Mouse (Mus musculus): ENCODE measurements around the gene Yipf1. TPM values are rescaled to one million over a fixed set of nuclear protein-coding genes. Genes with fewer than 3 reads are reported as not detected.
"Not testable (repeated sequence)": the region's sequence is repeated elsewhere in the genome, so short reads cannot be mapped to it uniquely, and the experiment has no call there.

Gene Yipf1
- total RNA-seq, 2 experiments from 2014 or later: 49.9 to 53.6 TPM

- no peak for DNase-seq (ENCODE audit: low spot score in 2 of 2)
Observed at GRCm38 (mm10) chr4:107321041-107321440, 6.9 kb downstream of the Yipf1 start.

DNA sequence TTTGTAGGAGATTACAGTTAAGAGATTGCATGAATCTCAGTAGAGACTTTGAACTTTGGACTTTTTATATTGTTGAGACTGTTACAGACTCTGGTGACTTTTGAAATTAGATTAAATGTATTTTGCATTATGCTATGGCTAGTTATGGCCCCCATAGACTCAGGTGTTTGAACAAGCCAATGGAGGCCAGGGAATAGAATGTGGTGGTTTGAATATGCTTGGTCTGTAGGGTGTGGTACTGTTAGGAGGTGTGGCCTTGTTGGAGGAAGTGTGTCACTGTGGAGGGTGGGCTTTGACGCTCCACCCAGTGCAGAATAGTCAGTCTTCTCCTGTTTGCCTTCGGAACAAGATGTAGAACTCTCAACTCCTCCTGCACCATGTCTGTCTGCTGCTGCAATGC is 8.9 kb downstream of the Yipf1 start:
- no peak for DNase-seq (ENCODE audit: low spot score in 2 of 2)

- no peak for DNase-seq (ENCODE audit: low spot score in 2 of 2)
Observed at GRCm38 (mm10) chr4:107328530-107328929, 14.4 kb downstream of the Yipf1 start.

- no peak for DNase-seq (ENCODE audit: low spot score in 2 of 2)
Observed at GRCm38 (mm10) chr4:107333514-107333913, 19.4 kb downstream of the Yipf1 start.

DNA sequence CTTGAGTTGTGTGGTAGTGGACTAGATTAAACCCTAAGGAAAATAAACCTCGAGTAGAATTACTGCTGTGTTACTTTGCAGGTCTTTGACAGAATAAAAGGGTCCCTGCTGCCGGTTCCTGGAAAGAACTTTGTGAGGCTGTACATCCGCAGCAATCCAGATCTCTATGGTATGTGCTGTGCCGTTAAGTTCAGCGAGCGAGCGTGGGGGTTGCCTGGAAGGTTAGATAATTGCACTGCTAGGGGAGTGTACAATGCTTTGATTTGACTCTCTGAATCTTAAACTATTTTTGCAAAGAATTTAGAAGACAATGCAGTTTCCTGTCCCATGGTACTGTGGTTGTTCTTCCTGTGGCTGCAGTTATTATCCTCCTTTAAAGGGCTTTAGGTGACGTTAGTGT is 22.2 kb downstream of the Yipf1 start:
- no peak for DNase-seq (ENCODE audit: low spot score in 2 of 2)

DNA sequence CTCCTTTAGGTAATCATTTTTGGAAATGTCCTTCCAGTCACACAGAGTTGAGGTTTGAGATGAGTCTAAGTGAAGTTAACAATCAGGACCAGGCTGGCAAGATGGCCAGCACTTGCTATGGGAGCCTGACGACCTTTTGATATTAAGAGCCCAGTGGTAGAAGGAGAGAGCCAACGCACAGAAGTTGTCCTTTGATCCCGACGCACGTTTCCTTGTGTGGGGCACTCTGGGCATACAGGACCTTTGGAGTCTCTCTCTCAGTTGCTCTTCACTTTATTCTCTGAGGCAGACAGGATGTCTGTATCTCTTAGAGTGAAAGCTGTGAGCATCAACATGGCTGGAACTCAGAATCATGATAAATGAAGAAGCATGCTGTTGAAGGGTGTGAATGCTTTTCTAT is 23.3 kb downstream of the Yipf1 start:
- no peak for DNase-seq (ENCODE audit: low spot score in 2 of 2)

DNA sequence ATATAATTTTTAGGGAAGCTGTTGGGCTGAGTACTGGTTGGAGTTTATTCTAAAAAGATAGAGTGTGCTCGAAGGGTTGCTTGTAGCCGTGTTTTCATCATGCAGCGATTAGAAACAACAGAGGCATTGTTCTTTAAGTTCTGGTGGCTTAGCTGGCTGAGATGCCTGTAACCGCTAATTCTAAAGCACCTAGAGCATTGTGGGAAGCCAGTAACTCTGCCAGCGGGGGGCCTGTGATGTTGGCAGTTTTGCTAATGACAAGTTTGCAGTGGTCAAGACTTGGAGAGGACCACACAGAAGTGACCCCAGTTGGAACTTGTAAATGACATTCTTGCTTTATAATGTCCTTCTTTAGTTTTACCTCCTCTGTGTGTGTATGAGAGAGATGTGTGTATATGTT is 27.2 kb downstream of the Yipf1 start:
- DNase-seq (ENCODE audit: low spot score in 2 of 2): no peak

DNA sequence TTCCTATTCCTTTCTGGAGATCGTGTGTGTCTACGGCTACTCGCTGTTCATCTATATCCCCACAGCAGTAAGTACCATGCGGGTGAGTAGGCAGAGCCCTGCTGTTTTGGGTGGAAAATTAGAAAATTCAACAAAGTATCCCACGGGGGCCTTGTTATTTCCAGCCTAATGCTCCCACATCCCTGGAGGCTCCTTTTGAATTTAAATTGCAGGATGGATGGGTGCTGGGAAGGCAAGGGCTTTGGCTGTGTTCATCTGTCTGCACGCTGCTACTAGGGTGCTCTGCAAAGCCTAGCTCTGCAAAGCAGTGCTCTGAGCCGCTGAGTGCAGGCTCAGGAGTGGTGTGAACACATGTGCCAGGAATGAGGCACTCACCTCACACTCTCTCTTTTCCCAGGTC is 30.4 kb downstream of the Yipf1 start:
- no peak for DNase-seq (ENCODE audit: low spot score in 2 of 2)

- no peak for DNase-seq (ENCODE audit: low spot score in 2 of 2)
Observed at GRCm38 (mm10) chr4:107347221-107347620, 33.1 kb downstream of the Yipf1 start.

DNA sequence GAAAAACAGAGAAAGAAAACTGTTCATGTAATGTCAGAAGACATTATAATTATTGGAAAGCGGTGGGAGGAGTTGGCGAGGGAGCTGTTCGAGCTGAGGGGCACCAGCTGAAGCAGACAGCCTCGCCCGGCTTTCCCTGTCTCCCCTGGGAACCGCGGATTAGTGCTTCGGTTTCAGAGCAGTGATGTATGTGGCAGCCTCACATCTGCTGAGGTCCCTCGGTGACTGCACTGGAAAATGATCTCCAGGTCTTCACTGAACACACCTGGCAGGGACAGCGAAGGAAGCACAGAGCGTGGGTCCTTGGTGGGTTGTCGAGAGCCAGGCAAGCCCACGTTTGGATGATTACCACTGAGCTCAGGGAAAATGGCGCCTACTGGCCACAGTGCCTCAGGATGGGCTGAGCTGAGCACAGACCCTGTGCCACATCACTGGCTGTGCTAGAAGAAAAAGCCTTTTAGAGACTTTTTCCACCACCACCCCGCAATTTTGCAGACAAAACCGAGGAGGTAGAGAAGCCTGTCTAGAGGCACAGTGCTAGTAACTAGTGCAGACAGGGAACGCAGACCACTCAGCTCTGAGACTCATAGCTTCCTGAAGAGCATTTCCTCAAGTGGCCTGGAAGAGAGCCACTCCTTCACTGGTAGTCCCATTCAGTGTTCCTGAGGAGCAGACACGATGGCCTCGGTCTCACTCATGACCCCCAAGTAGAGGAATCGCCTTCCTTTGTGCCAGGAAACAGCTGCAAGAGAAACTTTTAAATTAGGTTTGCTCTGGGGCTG is 34.6 kb downstream of the Yipf1 start:
- no peak for DNase-seq (ENCODE audit: low spot score in 2 of 2)

DNA sequence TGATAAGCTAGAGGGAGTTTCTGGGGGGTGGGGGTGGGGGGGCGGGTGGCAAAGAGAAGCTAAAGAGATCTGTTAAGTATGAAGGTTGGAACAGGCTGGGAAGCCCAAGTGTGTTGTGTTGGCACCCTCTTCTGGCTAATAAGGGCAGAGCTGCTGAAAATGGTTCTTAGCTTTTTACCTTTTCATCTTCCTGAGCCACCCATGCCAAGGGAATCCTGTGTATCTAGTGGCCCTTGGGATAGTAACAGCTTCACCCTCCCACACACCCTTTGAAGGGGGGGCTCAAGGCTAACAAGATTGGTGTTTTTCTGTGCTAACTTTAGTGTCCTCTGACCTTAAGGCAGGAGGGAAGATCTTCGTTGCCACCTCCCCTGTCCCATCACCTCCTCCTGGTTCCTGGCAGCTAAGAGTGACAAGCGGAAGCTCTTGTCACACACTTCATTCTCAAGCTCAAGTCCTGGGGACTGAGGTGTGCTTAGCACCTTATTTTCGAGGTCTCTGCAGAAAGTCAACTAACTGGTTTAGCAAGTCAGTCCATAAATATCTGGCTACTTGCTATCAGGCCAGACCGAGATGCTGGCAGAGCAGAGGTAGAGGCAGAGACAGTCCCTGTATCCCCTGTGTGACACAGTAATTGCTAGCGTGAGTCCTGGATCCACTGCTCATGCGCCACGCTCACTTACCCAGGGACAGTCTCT is 35.3 kb downstream of the Yipf1 start:
- peak; percentile 22 to 65 for DNase-seq (ENCODE audit: low spot score in 2 of 2)

DNA sequence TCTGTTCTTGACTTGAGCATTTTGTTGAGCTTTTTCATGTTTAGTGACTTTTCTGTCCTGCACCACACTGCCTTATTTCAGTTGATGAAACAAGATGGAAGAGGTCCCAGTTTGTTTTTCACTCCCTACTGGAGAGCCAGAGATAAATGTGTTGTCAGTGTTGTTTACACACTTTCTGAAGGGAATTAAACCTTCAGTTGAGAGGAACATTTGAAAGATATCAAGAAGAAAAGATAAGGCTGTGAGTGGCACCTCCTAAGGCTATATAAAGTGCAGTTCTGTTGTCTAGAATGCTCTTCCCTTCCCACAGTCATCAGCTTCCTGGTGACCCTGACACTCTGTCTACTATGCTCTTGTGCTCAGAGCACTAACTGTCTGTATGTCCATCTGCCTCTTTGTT is 37.2 kb downstream of the Yipf1 start:
- no peak for DNase-seq (ENCODE audit: low spot score in 2 of 2)

DNA sequence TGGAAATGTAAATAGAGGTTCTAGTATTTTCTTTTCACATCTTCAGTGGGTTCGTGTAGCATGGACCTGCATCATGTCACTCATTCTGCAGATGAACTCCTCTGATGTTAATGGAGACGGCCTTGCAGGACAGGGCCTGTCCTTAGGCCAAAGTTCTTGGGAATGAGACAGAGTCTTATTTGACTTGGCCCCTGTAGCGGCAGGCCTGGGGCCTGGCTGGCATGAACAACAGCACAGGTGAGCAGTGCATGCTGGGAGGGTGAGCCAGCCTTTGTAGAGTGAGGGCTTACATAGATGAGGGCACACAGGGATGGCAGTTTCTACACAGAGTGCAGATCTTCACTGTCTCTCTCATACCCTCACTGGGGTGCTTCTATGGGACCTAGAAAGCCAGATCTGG is 39.4 kb downstream of the Yipf1 start:
- no peak for DNase-seq (ENCODE audit: low spot score in 2 of 2)

GRCm38 (mm10) chr4:107354126-107354525 is 40.0 kb downstream of the Yipf1 start:
- no peak for DNase-seq (ENCODE audit: low spot score in 2 of 2)

DNA sequence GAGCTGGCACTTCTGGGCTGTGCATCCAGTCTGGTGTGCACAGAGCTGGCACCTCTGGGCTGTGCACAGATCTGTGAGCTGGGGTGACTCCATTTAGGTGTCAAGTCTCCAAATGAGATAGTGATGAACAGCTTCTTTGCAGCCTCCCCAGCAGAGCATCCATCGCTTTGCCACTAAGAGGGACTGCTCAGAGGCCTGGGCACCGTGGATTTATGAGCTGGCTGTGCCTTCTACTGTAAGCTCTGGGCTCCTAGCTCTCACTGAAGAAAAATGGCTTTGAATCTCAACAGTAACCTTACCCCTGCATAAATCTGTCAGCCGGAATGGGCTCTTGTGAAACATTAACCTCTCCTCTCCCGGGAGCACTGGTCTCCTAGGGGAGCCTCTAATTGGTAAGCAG is 40.4 kb downstream of the Yipf1 start:
- no peak for DNase-seq (ENCODE audit: low spot score in 2 of 2)

GRCm38 (mm10) chr4:107357172-107357571 is 43.0 kb downstream of the Yipf1 start:
- DNase-seq (ENCODE audit: low spot score in 2 of 2): not testable (repeated sequence)

DNA sequence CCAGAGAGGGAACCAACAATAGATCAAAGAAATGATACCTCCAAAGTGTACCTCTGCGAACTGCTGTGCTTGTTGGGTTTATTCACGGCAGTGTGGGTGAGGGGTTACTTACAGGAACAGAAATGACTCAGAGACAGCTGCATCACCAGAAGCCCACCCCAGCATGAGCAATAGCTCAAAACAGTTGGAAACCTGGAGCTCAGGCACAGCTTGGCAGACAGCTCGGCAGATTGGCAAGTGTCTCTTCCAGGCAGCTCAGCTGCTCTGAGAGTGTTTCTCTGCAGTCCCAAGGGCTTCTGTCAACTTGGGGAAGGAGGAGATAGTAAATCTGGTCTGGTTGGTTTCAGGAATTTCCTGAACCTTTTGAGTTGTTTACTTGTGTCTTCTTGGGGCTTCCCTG is 44.3 kb downstream of the Yipf1 start:
- DNase-seq (ENCODE audit: low spot score in 2 of 2): peak; percentile 43 to 58

- DNase-seq (ENCODE audit: low spot score in 2 of 2): no peak
Observed at GRCm38 (mm10) chr4:107360457-107361145, 46.4 kb downstream of the Yipf1 start.

DNA sequence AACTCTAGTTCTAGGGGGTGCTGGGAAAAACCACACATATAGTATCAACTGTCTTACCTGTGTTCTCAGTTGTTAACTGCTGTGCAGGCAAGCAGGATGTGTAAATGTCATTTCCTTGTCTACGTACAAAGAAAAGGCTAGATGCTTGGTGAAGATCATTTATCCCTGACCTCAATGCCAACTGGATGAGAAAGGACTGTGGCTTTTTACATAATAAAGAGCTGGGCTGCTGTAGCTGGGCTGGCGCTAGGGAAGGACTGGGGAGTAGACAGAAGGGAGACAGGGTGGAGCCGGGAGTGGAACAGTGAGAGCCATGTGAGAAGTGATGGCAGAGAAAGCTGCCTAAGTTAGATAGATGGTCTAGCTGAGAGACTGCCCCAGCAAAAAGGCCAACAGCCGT is 48.6 kb downstream of the Yipf1 start:
- no peak for DNase-seq (ENCODE audit: low spot score in 2 of 2)

DNA sequence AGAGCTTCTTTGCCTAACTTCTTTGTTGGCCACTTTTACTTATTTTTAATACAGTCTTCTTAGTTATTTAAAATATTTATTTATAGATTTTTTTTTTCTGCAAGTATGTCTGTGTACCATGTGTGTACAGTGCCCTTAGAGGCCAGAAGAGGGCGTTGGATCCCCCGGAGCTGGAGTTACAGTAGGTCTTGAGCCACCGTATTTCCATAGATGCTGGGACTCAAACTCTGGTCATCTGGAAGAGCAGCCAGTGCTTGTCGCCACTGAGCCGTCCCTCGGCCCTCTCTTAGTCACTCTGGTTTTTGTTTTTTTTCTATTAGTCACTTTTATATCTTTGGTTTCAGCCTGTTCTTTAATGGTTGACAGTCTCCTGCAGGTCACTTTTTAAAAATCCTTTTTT is 49.4 kb downstream of the Yipf1 start:
- no peak for DNase-seq (ENCODE audit: low spot score in 2 of 2)

DNA sequence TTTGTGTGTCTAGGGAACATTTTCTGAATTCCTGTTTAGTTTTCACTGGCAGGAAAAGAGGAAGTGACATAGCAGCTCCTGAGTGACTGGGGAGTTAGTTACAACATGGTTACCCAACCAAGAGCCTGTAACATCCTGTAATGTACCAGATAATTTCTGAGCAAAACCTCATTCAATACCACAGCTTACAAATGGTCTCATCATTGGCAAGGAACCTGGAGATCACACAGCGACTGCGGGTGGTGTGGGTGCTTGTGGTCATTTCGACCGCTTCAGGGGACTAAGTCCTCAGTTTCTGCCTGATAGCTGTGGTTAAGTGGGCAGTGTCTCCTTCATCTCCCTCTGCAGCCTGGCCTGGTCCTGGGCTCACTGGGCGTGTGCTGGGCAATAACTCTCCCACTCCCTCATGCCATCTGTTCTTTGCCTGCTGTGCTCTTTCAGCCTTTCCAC is 50.1 kb downstream of the Yipf1 start:
- no peak for DNase-seq (ENCODE audit: low spot score in 2 of 2)

DNA sequence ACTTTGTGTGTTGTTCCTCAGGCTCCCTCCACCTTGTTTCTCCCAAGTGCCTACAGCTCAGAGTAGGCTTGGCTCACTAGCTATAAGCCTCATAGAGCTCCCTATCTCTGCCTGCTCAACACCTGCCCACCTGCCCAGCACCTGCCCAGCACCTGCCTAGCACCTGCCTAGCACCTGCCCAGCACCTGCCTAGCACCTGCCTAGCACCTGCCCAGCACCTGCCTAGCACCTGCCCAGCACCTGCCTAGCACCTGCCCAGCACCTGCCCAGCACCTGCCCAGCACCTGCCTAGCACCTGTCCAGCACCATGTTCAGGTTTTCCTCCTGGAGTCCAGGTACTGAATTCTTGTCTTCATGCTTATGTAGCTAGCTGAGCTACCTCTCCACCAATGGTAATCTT is 52.2 kb downstream of the Yipf1 start:
- not testable (repeated sequence) for DNase-seq (ENCODE audit: low spot score in 2 of 2)
